Mouse (Mus musculus): Measurements from ENCODE around the gene Shld2. TPM values are rescaled to one million over a fixed set of nuclear protein-coding genes. Genes with fewer than 3 reads are reported as not detected.

Gene Shld2
- total and polyA plus RNA-seq, 2 experiments from 2014 or later = 2.9 to 10.9 TPM

- Histone ChIP-seq H3K9ac (replicated peaks; ENCODE audit: low read depth, low read length) (no peak overlapping the region), H3K27me3 (ENCODE audit: control insufficient read depth, insufficient read depth, low read length) (no peaks in the 10 kb centered on the region), H3K9me3 (replicated peaks; ENCODE audit: control insufficient read depth, low read length) (no peaks in the 10 kb centered on the region), H3K4me1 (ENCODE audit: control insufficient read depth, insufficient read depth) (no peaks in the 10 kb centered on the region), H3K36me3 (replicated peaks; ENCODE audit: control insufficient read depth, insufficient read depth, low read length) (peaks cover 77% of the 10 kb centered on the region), H3K4me2 (ENCODE audit: low read depth, low read length) (no peak overlapping the region), H3K27ac (ENCODE audit: low read depth) (no peak overlapping the region), H3K4me3 (ENCODE audit: low read depth, low read length) (no peak overlapping the region)
- TF ChIP-seq EP300 (IDR thresholded peaks at IDR 0.05; ENCODE audit: low read depth) (no peak), CTCF (IDR thresholded peaks at IDR 0.05; ENCODE audit: low read depth) (no peak)
- DNase-seq (ENCODE audit: low spot score) (no peak), ATAC-seq (ENCODE audit: insufficient read depth, low read depth) (no peak)
- 89% methylated on average over 3 of the region's 3 CpGs for WGBS
These were observed 21.6 kb upstream of the Shld2 start for GRCm38 (mm10) chr14:34331886-34332285.

- H3K4me3 ChIP-seq (ENCODE audit: low read depth, low read length) = no peak overlapping the region
- no peak for ATAC-seq (ENCODE audit: insufficient read depth, low read depth)
- no peak for DNase-seq (ENCODE audit: low spot score)
- TF ChIP-seq EP300 (IDR thresholded peaks at IDR 0.05; ENCODE audit: low read depth) = no peak
- no peak for TF ChIP-seq CTCF (IDR thresholded peaks at IDR 0.05; ENCODE audit: low read depth)
- no peaks in the 10 kb centered on the region for H3K4me1 ChIP-seq (ENCODE audit: control insufficient read depth, insufficient read depth)
- H3K27ac ChIP-seq (ENCODE audit: low read depth) = no peak overlapping the region
- no peak overlapping the region for H3K9ac ChIP-seq (replicated peaks; ENCODE audit: low read depth, low read length)
- H3K27me3 ChIP-seq (ENCODE audit: control insufficient read depth, insufficient read depth, low read length) = no peaks in the 10 kb centered on the region
- H3K36me3 ChIP-seq (replicated peaks; ENCODE audit: control insufficient read depth, insufficient read depth, low read length) = peaks cover 74% of the 10 kb centered on the region
- no peak overlapping the region for H3K4me2 ChIP-seq (ENCODE audit: low read depth, low read length)
- WGBS = 93% methylated on average over 9 of the region's 9 CpGs
- no peaks in the 10 kb centered on the region for H3K9me3 ChIP-seq (replicated peaks; ENCODE audit: control insufficient read depth, low read length)
These were observed 20.4 kb upstream of the Shld2 start for GRCm38 (mm10) chr14:34330657-34331158.

DNA sequence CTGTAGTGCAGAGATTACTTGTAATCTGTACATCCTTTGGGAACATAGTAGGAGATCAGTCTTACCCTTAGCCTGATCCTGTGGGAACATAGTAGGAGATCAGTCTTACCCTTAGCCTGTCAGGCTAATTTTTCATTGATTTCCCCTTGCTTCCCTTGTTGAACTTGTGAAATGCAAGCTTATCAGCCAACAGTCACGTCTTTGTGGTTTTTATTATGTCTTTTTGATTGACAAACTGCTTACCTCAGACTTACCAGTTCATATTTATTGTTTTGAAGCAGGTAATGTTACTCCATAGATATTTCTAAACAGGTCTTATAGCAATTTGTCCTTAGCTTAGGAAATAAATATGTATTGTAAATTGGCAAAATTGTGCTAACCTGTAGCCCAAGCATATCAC is 17.3 kb upstream of the Shld2 start:
- ATAC-seq (ENCODE audit: insufficient read depth, low read depth) (no peak), DNase-seq (ENCODE audit: low spot score) (no peak)
- H3K27me3 ChIP-seq (ENCODE audit: control insufficient read depth, insufficient read depth, low read length) = no peaks in the 10 kb centered on the region
- WGBS = 64% methylated on average over 1 of the region's 1 CpGs
- no peaks in the 10 kb centered on the region for H3K9me3 ChIP-seq (replicated peaks; ENCODE audit: control insufficient read depth, low read length)
- peaks cover 71% of the 10 kb centered on the region for H3K36me3 ChIP-seq (replicated peaks; ENCODE audit: control insufficient read depth, insufficient read depth, low read length)
- H3K9ac ChIP-seq (replicated peaks; ENCODE audit: low read depth, low read length) = no peak overlapping the region
- H3K27ac ChIP-seq (ENCODE audit: low read depth) = no peak overlapping the region
- no peak overlapping the region for H3K4me2 ChIP-seq (ENCODE audit: low read depth, low read length)
- H3K4me1 ChIP-seq (ENCODE audit: control insufficient read depth, insufficient read depth) = no peaks in the 10 kb centered on the region
- no peak for TF ChIP-seq EP300 (IDR thresholded peaks at IDR 0.05; ENCODE audit: low read depth)
- TF ChIP-seq CTCF (IDR thresholded peaks at IDR 0.05; ENCODE audit: low read depth) = no peak
- H3K4me3 ChIP-seq (ENCODE audit: low read depth, low read length) = no peak overlapping the region

- no peaks in the 10 kb centered on the region for H3K27me3 ChIP-seq (ENCODE audit: control insufficient read depth, insufficient read depth, low read length)
- TF ChIP-seq EP300 (IDR thresholded peaks at IDR 0.05; ENCODE audit: low read depth) (no peak), CTCF (IDR thresholded peaks at IDR 0.05; ENCODE audit: low read depth) (no peak)
These were observed 16.3 kb upstream of the Shld2 start for GRCm38 (mm10) chr14:34326606-34327005.

DNA sequence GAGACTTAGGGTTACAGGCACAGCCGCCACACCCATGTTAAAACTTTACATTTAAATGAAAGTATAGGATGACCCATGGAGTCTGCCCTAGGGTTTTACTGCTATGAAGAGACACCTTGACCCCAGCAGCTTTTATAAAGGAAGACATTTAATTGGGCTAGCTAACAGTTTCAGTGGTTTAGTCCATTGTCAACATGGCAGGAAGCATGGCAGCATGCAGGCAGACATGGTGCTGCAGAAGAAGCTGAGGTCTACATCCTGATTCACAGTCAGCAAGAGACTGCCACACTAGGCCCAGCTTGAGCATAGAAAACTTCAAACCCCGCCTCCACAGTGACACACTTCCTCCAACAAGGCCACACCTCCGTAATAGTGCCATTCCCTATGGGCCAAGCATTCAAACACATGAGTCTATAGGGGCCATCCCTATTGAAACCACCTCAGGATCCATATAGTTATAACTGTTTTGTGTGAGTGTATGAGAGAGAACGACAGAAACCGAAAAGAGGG is 13.3 kb upstream of the Shld2 start:
- TF ChIP-seq CTCF (IDR thresholded peaks at IDR 0.05; ENCODE audit: low read depth) = no peak
- no peak for TF ChIP-seq EP300 (IDR thresholded peaks at IDR 0.05; ENCODE audit: low read depth)
- Histone ChIP-seq H3K36me3 (replicated peaks; ENCODE audit: control insufficient read depth, insufficient read depth, low read length) (peaks cover 55% of the 10 kb centered on the region), H3K27ac (ENCODE audit: low read depth) (no peak overlapping the region)

More at GRCm38 (mm10) chr14:34326606-34327005, 16.3 kb upstream of the Shld2 start:
- H3K9ac ChIP-seq (replicated peaks; ENCODE audit: low read depth, low read length) = no peak overlapping the region
- ATAC-seq (ENCODE audit: insufficient read depth, low read depth) (no peak), DNase-seq (ENCODE audit: low spot score) (no peak)
- no peak overlapping the region for H3K4me3 ChIP-seq (ENCODE audit: low read depth, low read length)
- H3K27ac ChIP-seq (ENCODE audit: low read depth) = no peak overlapping the region
- no peaks in the 10 kb centered on the region for H3K4me1 ChIP-seq (ENCODE audit: control insufficient read depth, insufficient read depth)
- peaks cover 70% of the 10 kb centered on the region for H3K36me3 ChIP-seq (replicated peaks; ENCODE audit: control insufficient read depth, insufficient read depth, low read length)
- no peak overlapping the region for H3K4me2 ChIP-seq (ENCODE audit: low read depth, low read length)
- H3K9me3 ChIP-seq (replicated peaks; ENCODE audit: control insufficient read depth, low read length) = no peaks in the 10 kb centered on the region
- WGBS = 80% methylated on average over 3 of the region's 3 CpGs

GRCm38 (mm10) chr14:34318113-34318512 is 7.8 kb upstream of the Shld2 start:
- no peak for ATAC-seq (ENCODE audit: insufficient read depth, low read depth)

More for the DNA sequence above, 13.3 kb upstream of the Shld2 start:
- 91% methylated on average over 5 of the region's 5 CpGs for WGBS
- H3K4me3 ChIP-seq (ENCODE audit: low read depth, low read length) = no peak overlapping the region
- no peak overlapping the region for H3K9ac ChIP-seq (replicated peaks; ENCODE audit: low read depth, low read length)
- ATAC-seq (ENCODE audit: insufficient read depth, low read depth) = no peak
- no peak overlapping the region for H3K4me2 ChIP-seq (ENCODE audit: low read depth, low read length)
- H3K9me3 ChIP-seq (replicated peaks; ENCODE audit: control insufficient read depth, low read length) = no peaks in the 10 kb centered on the region
- H3K27me3 ChIP-seq (ENCODE audit: control insufficient read depth, insufficient read depth, low read length) = no peaks in the 10 kb centered on the region
- DNase-seq (ENCODE audit: low spot score) = no peak
- no peaks in the 10 kb centered on the region for H3K4me1 ChIP-seq (ENCODE audit: control insufficient read depth, insufficient read depth)

More at GRCm38 (mm10) chr14:34318113-34318512, 7.8 kb upstream of the Shld2 start:
- no peak overlapping the region for H3K4me2 ChIP-seq (ENCODE audit: low read depth, low read length)
- H3K9me3 ChIP-seq (replicated peaks; ENCODE audit: control insufficient read depth, low read length) = no peaks in the 10 kb centered on the region
- H3K36me3 ChIP-seq (replicated peaks; ENCODE audit: control insufficient read depth, insufficient read depth, low read length) = peaks cover 17% of the 10 kb centered on the region
- no peak overlapping the region for H3K4me3 ChIP-seq (ENCODE audit: low read depth, low read length)
- no peak for DNase-seq (ENCODE audit: low spot score)
- H3K4me1 ChIP-seq (ENCODE audit: control insufficient read depth, insufficient read depth) = peaks cover 3% of the 10 kb centered on the region; the same call in 1 of the 2 replicates
- H3K9ac ChIP-seq (replicated peaks; ENCODE audit: low read depth, low read length) = no peak overlapping the region
- H3K27ac ChIP-seq (ENCODE audit: low read depth) = no peak overlapping the region
- no peak for TF ChIP-seq EP300 (IDR thresholded peaks at IDR 0.05; ENCODE audit: low read depth)
- no peak for TF ChIP-seq CTCF (IDR thresholded peaks at IDR 0.05; ENCODE audit: low read depth)
- no peaks in the 10 kb centered on the region for H3K27me3 ChIP-seq (ENCODE audit: control insufficient read depth, insufficient read depth, low read length)
